Mouse (Mus musculus) testis, adult 2 months (tissue): ENCODE data around the gene Lrrc23.

ENCODE experiments used
- CTCF ChIP-seq: fragments of 200-500 bp; IDR thresholded peaks from 2 replicates; pipeline ENCODE4 v1.5.1; 2012; ENCODE audit warnings: low read depth, mild to moderate bottlenecking, inconsistent platforms, low read length, moderate library complexity; ENCODE audit not compliant: control insufficient read depth, insufficient read depth, insufficient replicate concordance
- POLR2A ChIP-seq: fragments of 200-500 bp; IDR thresholded peaks from 2 replicates; pipeline ENCODE4 v1.6.1; 2012; ENCODE audit warnings: low read depth, mild to moderate bottlenecking, inconsistent platforms, low read length, moderate library complexity; ENCODE audit not compliant: control insufficient read depth

GRCm38 (mm10) chr6:124743647-124744046 is 35.9 kb downstream of the Lrrc23 start:
- TF ChIP-seq CTCF = no peak
- no peak for TF ChIP-seq POLR2A
